Mouse (Mus musculus) forebrain, embryonic 14.5 days (tissue): ENCODE data around the gene Gstp1. TPM values are rescaled to one million over a fixed set of nuclear protein-coding genes. Genes with fewer than 3 reads are reported as not detected.
"Not testable (repeated sequence)": the region's sequence is repeated elsewhere in the genome, so short reads cannot be mapped to it uniquely, and the experiment has no call there.

ENCODE experiments used
- ATAC-seq: fragments of 200-750 bp; cut with Nextera tagmentation; 2 replicates; pipeline ENCODE4 v1.8.0; 2017; ENCODE audit warnings: mild to moderate bottlenecking, moderate library complexity
- DNase-seq: peaks from one replicate; pipeline ENCODE4 v3.0.0-alpha.2; 2015; ENCODE audit warnings: low spot score
- H3K27ac ChIP-seq: fragments of 300-500 bp; sonication (generic); 2 replicates; pipeline ENCODE4 v1.5.1; 2014; ENCODE audit warnings: low read depth, mild to moderate bottlenecking, control low read depth, low read length, moderate library complexity
- H3K27me3 ChIP-seq: fragments of 300-500 bp; sonication (generic); replicated peaks from 2 replicates; pipeline ENCODE4 v1.6.1; 2014; ENCODE audit warnings: low read length, control low read depth, mixed read lengths; ENCODE audit not compliant: control insufficient read depth, insufficient read depth
- H3K36me3 ChIP-seq: fragments of 300-500 bp; sonication (generic); 2 replicates; pipeline ENCODE4 v1.6.1; 2014; ENCODE audit warnings: low read length, control low read depth; ENCODE audit not compliant: control insufficient read depth, insufficient read depth
- H3K4me1 ChIP-seq: fragments of 300-500 bp; sonication (generic); 2 replicates; pipeline ENCODE4 v1.6.1; 2014; ENCODE audit warnings: antibody characterized with exemption, low read length, control low read depth; ENCODE audit not compliant: control insufficient read depth, insufficient read depth
- H3K4me2 ChIP-seq: fragments of 300-500 bp; sonication (generic); 2 replicates; pipeline ENCODE4 v1.6.1; 2014; ENCODE audit warnings: mild to moderate bottlenecking, control low read depth, low read length
- H3K4me3 ChIP-seq: fragments of 300-500 bp; sonication (generic); 2 replicates; pipeline ENCODE4 v1.5.1; 2014; ENCODE audit warnings: low read depth, low read length, control low read depth
- H3K9ac ChIP-seq: fragments of 300-500 bp; sonication (generic); 2 replicates; pipeline ENCODE4 v1.6.1; 2014; ENCODE audit warnings: mild to moderate bottlenecking, low read length, control low read depth, moderate library complexity
- H3K9me3 ChIP-seq: fragments of 300-500 bp; sonication (generic); replicated peaks from 2 replicates; pipeline ENCODE4 v1.6.1; 2016; ENCODE audit warnings: low read length, control low read depth, mixed read lengths; ENCODE audit not compliant: control insufficient read depth
- WGBS: fragments of 180-500 bp; shearing (Covaris S2); extraction: QIAGEN DNeasy Blood & Tissue Kit; methylation state at CpG from one replicate; pipeline ENCODE4 v1.1.7; 2014; 5-methylcytosine and 5-hydroxymethylcytosine counted together
- polyA plus RNA-seq: library from polyadenylated mRNA; unstranded; fragments of >200 nt; fragmentation: Nextera tagmentation; extraction: Ambion mirVana; gene quantifications from 2 replicates; pipeline ENCODE4 v1.2.1, GENCODE M21; 2014

The Gstp1 gene
- polyA plus RNA-seq, 1 experiment from 2014 or later: 369 TPM

DNA sequence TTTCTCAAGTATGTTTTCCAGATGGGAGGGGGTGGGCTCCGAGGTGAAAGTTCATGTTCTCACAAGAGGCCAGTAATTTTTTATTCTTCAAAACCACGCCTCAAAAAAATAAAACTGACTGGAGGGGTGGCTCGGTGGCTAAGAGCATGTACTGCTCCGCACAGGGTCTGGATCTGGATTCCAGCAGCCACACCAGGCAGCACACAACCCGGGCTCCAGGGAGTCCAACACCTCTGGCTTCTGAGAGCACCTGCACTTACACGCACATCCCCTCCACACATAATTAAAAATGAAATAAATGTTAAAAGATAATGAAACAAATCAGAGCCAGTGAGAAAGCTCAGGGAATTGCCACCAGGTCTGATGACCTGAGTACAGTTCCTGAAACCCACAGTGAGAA lies 28.5 kb upstream of the Gstp1 start:
- no peaks in the 10 kb centered on the region for H3K4me1 ChIP-seq
- 84% methylated on average over 6 of the region's 6 CpGs for whole genome bisulfite sequencing
- no peak overlapping the region for H3K4me3 ChIP-seq
- H3K9ac ChIP-seq: no peak overlapping the region
- ATAC-seq (no peak), DNase-seq (no peak)
- no peaks in the 10 kb centered on the region for H3K36me3 ChIP-seq
- no peaks in the 10 kb centered on the region; the same call in 1 of the 2 replicates for H3K27me3 ChIP-seq
- no peaks in the 10 kb centered on the region for H3K9me3 ChIP-seq
- H3K27ac ChIP-seq: no peak overlapping the region
- H3K4me2 ChIP-seq: no peak overlapping the region

DNA sequence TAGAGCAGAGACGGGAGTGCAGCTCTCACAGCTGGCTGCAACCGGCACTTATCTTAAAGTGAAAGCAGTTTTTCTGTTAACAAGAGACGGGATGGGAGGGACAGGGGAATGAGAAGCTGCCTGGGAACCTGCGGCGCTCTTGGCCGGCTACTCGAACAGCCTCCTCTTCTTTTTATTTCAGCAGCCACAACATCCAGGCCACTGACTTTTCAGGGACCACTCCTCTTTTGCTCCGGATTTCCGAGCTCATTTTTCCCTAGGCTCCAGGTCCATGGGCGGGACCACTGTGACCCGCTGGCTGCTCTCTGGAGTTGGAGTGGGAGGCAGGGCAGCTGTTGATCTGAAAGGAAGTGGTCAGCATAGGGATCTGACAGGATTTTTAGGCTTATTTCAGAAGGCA lies 26.7 kb upstream of the Gstp1 start:
- H3K9ac ChIP-seq, H3K4me3 ChIP-seq, H3K9me3 ChIP-seq, H3K27ac ChIP-seq, DNase-seq, H3K4me2 ChIP-seq, H3K36me3 ChIP-seq, ATAC-seq, H3K27me3 ChIP-seq, H3K4me1 ChIP-seq: not testable (repeated sequence)
- WGBS: 51% methylated on average over 2 of the region's 11 CpGs

DNA sequence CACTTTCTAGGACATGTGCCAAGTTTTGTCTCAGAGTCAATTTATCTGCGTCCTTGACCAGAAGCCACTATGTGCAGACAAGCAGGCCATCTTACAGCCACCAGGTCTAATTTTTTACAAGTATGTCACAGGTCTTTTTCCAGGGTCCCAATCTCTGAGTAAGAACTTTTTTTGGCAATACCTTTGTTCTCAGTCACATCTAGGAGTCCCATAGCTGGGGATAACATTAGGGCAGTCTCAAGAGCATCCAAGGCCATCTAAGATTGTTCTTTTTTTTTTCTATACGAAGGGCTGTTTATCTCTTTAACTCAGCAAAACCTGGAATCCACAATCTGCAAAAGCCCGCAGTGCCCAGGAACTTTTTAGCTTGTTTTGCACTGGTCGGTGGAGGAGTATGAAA lies 25.6 kb upstream of the Gstp1 start:
- not testable (repeated sequence) for ATAC-seq, H3K4me1 ChIP-seq, H3K4me2 ChIP-seq, H3K27me3 ChIP-seq, DNase-seq, H3K27ac ChIP-seq, H3K9ac ChIP-seq, H3K4me3 ChIP-seq, H3K36me3 ChIP-seq, H3K9me3 ChIP-seq
- WGBS: 83% methylated on average over 3 of the region's 4 CpGs

DNA sequence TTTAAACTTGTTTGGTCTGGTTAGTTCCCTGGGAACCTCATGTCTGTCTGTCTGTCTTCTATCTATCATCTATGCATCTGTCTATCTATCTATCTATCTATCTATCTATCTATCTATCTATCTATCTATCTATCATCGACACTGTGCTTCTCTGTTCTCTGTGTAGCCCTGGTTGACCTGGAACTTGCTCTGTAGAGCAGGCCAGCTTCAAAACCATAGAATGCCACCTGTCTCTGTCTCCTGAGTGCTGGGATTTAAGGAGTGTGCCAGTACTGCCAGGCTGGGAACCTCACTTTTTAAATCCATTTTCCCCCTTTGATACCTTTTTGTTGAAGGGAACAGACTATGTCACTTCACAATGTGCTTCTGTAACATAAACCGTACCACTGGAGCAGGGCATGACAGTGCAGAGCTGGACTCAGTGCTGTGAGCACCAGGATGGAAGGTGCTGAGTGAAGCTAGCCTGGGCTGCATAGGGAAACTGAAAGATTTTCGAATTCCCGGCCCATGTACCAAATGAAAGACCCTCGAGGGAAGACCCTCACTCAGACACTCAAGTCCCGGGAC lies 23.2 kb upstream of the Gstp1 start:
- no peak for DNase-seq
- Histone ChIP-seq H3K9ac (no peak overlapping the region), H3K4me1 (no peaks in the 10 kb centered on the region), H3K4me2 (no peak overlapping the region), H3K36me3 (no peaks in the 10 kb centered on the region), H3K4me3 (no peak overlapping the region), H3K27me3 (no peaks in the 10 kb centered on the region), H3K9me3 (no peaks in the 10 kb centered on the region), H3K27ac (no peak overlapping the region)
- 86% methylated on average over 6 of the region's 6 CpGs for WGBS
- ATAC-seq: no peak

DNA sequence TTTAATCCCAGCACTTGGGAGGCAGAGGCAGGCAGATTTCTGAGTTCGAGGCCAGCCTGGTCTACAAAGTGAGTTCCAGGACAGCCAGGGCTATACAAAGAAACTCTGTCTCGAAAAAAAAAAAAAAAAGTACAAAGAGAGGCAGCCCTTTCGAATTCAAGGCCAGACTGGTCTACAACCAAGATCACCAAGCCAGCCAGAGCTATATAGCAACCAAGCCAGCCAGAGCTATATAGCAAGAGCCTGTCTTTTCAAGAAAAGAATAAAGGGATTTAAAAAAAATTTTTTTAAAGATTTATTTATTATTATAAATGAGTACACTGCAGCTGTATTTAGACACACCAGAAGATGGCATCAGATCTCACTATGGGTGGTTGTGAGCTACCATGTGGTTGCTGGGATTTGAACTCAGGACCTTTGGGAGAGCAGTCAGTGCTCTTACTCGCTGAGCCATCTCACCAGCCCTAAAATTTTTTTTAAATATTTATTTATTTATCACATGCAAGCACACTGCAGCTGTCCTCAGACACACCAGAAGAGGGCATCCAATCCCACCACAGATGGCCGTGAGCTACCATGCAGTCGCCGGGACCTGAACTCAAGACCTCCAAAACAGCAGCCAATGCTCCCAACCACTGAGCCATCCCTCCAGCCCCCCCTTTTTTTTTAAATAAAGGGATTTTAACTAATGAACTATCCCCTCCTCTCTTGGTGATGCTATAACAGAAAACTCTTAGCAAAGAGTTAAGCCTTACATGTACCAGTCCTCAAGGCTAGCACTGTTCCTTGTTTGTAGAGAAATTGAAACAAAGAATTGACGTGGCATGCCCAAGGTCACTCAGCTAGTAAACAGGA lies 22.5 kb upstream of the Gstp1 start:
- H3K27me3 ChIP-seq, H3K27ac ChIP-seq, H3K4me3 ChIP-seq, H3K4me2 ChIP-seq, H3K4me1 ChIP-seq, H3K36me3 ChIP-seq, H3K9ac ChIP-seq, ATAC-seq, H3K9me3 ChIP-seq, DNase-seq: not testable (repeated sequence)
- WGBS: 84% methylated on average over 8 of the region's 8 CpGs

DNA sequence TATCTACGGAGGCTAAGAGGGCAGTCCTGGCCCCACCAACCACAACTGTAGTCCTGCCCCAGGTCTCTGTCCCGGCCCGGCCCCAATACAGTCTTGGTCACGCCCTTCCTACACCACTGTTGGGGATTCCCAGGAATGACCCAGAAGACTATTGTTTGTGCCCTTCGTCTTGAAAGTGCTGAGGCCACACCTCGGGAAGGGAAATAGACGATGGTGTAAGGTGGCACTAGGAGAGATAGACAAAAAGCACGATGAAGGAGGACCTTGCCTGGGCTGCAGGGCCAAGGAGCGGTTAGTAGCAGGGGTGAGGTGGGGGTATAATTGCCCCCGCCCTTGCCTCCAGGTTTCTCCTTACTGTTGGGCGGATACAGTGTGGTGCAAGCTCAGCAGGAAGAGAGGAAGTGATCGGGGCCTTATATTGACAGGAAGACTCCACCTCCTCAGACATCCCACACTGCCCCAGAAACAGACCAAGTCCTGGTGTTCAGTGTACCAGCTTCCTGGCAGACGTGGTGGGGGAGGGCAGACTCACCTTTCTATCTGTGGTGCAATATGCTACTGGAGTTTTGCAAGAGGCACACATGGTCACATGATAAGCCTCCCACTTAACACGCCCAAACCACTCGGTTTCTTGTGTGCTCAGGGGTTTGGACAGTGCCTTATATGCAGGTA lies 21.4 kb upstream of the Gstp1 start, which contains the start of gene Gstp3:
Gene Gstp3, minus strand, starts transcription at position 501 of the 672 bp plus-strand sequence.
- Histone ChIP-seq H3K4me2 (no peak within 1 kb of the TSS), H3K9me3 (no peaks in the 10 kb centered on the region), H3K4me1 (no peaks in the 10 kb centered on the region), H3K9ac (no peak within 1 kb of the TSS), H3K36me3 (no peaks in the 10 kb centered on the region), H3K27ac (no peak within 1 kb of the TSS), H3K27me3 (no peaks in the 10 kb centered on the region), H3K4me3 (no peak within 1 kb of the TSS)
- DNase-seq (no peak), ATAC-seq (no peak)
- 83% methylated on average over 15 of the region's 15 CpGs for WGBS

DNA sequence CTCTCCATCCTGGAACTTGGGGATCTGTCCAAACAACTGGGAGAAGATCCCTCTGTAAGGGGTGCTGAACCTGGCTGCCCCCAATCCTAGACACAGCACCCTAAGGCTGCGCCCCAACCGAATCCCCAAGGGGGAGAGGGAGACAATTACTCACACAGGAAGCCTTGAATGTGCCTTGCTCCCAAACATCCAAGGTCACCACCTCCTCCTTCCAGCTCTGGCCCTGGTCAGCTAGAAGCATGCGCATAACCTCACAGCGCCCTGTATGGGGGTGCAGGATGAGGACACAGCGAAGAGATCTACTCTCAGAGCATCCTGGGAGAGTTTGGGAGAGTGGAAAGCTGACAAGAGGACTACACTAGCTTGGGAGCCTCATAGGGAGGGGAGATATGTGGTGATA lies 20.8 kb upstream of the Gstp1 start:
- 93% methylated on average over 5 of the region's 5 CpGs for WGBS
- ATAC-seq: no peak

DNA sequence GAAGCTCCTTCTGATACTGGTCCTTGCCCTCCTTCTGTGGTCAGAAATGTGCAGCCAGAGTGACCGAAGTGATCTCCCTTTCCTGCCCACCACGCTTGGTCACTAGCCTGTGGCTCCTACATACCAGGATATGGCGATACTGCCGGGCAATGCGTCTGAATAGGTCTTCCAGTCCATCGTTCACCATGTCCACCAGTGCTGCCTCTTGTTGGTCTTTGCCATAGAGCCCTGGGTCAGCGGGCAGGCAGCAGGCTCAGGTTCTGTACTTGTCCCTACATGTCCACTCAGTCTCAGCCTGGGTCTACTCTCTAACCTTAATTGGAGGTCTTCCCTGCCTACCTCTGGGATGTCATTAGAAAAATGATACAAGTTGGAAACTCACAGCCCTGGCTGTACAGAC lies 20.2 kb upstream of the Gstp1 start:
- Histone ChIP-seq H3K9ac (no peak overlapping the region), H3K4me2 (no peak overlapping the region), H3K36me3 (no peaks in the 10 kb centered on the region), H3K4me3 (no peak overlapping the region), H3K27ac (no peak overlapping the region), H3K9me3 (no peaks in the 10 kb centered on the region), H3K27me3 (no peaks in the 10 kb centered on the region), H3K4me1 (no peaks in the 10 kb centered on the region)
- ATAC-seq (no peak), DNase-seq (no peak)
- 92% methylated on average over 7 of the region's 7 CpGs for WGBS

More for the DNA sequence above, 20.8 kb upstream of the Gstp1 start:
- Histone ChIP-seq H3K9me3 (no peaks in the 10 kb centered on the region), H3K4me3 (no peak overlapping the region), H3K9ac (no peak overlapping the region), H3K27ac (no peak overlapping the region), H3K4me2 (no peak overlapping the region), H3K4me1 (no peaks in the 10 kb centered on the region), H3K27me3 (no peaks in the 10 kb centered on the region), H3K36me3 (no peaks in the 10 kb centered on the region)
- DNase-seq: no peak

DNA sequence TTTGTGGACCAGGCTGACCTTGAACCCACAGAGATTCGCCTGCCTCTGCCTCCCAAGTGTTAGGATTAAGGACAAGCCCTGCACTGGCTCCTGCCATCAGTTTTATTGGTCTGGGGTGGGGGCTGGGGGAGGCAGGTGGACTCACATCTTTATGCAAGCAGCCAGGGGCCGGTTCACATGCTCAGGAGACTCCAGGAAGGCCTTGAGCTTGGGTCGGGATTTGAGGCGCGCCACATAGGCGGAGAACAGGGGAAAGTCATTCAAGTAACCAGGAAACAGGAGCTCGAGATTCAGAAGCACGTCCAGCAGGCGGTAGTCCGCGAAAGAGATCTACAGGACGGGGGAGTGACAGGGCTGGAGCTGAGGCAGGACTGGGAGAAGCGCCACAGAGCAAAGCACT lies 19.6 kb upstream of the Gstp1 start:
- Histone ChIP-seq H3K4me3 (no peak overlapping the region), H3K4me2 (no peak overlapping the region), H3K9me3 (no peaks in the 10 kb centered on the region), H3K4me1 (no peaks in the 10 kb centered on the region), H3K27me3 (no peaks in the 10 kb centered on the region), H3K9ac (no peak overlapping the region), H3K36me3 (no peaks in the 10 kb centered on the region), H3K27ac (no peak overlapping the region)
- ATAC-seq (no peak), DNase-seq (no peak)
- WGBS: 80% methylated on average over 13 of the region's 13 CpGs
